Mouse (Mus musculus): ENCODE measurements at regions not wholly inside any gene's neighbourhood (a gene's known extent, or its start where the extent isn't known, plus 50 kb on each side); places are given as distances from the start of the nearest gene placed in this dataset.
A peak's percentile ranks its signal among the peaks of the same experiment; 100 is the strongest.

DNA sequence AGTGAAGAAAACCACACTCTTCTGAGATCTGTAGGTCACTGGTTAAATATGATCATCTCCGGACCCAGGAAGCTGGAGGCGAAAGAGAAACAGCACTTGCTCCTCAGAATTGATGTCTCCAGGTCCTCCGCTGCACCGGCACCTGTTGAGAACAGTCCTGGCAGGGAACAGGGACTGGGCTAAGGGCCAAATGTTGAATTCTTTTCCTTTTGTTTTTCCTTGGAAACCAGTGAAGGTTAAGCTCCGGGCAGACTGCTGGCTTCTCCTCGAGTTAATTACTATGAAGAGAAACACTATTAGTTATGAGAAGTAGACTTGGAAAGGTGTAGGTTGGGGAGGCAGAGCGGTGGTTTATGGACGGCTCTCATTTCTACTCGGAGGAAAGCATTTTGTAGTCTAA, 242.7 kb downstream of the Rngtt start:
- H3K9me3 ChIP-seq (replicated peaks; ENCODE audit: control insufficient read depth, insufficient read depth, low read length, poor library complexity, severe bottlenecking), result peaks cover 13% of the 10 kb centered on the region; the same call in 1 of the 2 replicates
- TF ChIP-seq CTCF (IDR thresholded peaks at IDR 0.05; ENCODE audit: low read depth, low read length) (no peak), POLR2A (IDR thresholded peaks at IDR 0.05; ENCODE audit: insufficient read depth, low read length) (no peak), EP300 (IDR thresholded peaks at IDR 0.05; ENCODE audit: insufficient read depth, low read depth, low read length) (no peak)
- H3K4me1 ChIP-seq (ENCODE audit: control insufficient read depth, insufficient read depth, low read length), result no peaks in the 10 kb centered on the region
- H3K27ac ChIP-seq (ENCODE audit: insufficient read depth, low read length), result no peak overlapping the region
- no peak overlapping the region for H3K4me3 ChIP-seq (ENCODE audit: low read depth, low read length)
- H3K36me3 ChIP-seq (ENCODE audit: control insufficient read depth, insufficient read depth, low read length, poor library complexity, severe bottlenecking), result no peaks in the 10 kb centered on the region
- no peak overlapping the region for H3K9ac ChIP-seq (ENCODE audit: low read depth, poor library complexity, severe bottlenecking)
- no peaks in the 10 kb centered on the region for H3K27me3 ChIP-seq (ENCODE audit: control insufficient read depth, insufficient read depth, low read length, poor library complexity, severe bottlenecking)

DNA sequence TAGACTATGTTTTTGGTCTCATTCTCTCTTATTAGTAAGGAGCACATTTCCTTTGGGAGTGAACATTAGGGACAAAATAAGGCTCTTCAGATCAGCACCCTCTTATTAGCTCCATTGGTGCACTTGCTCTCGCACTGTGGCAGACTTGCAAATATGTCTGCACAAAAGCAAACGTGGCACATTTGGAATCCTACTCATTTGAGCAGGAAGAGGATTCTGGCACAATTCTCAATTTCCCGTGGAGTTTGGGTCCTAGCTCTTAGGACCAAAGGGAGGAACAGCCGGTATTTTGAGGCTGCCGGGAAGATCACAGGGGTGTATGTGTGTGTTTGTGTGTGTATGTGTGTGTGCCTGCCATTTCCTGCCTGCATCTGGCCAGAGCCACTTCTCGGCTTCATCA, 244.5 kb downstream of the Rngtt start:
- Histone ChIP-seq H3K27ac (ENCODE audit: insufficient read depth, low read length) (no peak overlapping the region), H3K36me3 (ENCODE audit: control insufficient read depth, insufficient read depth, low read length, poor library complexity, severe bottlenecking) (no peaks in the 10 kb centered on the region), H3K4me3 (ENCODE audit: low read depth, low read length) (no peak overlapping the region), H3K27me3 (ENCODE audit: control insufficient read depth, insufficient read depth, low read length, poor library complexity, severe bottlenecking) (no peaks in the 10 kb centered on the region), H3K4me1 (ENCODE audit: control insufficient read depth, insufficient read depth, low read length) (no peaks in the 10 kb centered on the region), H3K9me3 (replicated peaks; ENCODE audit: control insufficient read depth, insufficient read depth, low read length, poor library complexity, severe bottlenecking) (peaks cover 13% of the 10 kb centered on the region; the same call in 1 of the 2 replicates), H3K9ac (ENCODE audit: low read depth, poor library complexity, severe bottlenecking) (no peak overlapping the region)
- TF ChIP-seq POLR2A (IDR thresholded peaks at IDR 0.05; ENCODE audit: insufficient read depth, low read length) (no peak), CTCF (IDR thresholded peaks at IDR 0.05; ENCODE audit: low read depth, low read length) (no peak), EP300 (IDR thresholded peaks at IDR 0.05; ENCODE audit: insufficient read depth, low read depth, low read length) (no peak)

DNA sequence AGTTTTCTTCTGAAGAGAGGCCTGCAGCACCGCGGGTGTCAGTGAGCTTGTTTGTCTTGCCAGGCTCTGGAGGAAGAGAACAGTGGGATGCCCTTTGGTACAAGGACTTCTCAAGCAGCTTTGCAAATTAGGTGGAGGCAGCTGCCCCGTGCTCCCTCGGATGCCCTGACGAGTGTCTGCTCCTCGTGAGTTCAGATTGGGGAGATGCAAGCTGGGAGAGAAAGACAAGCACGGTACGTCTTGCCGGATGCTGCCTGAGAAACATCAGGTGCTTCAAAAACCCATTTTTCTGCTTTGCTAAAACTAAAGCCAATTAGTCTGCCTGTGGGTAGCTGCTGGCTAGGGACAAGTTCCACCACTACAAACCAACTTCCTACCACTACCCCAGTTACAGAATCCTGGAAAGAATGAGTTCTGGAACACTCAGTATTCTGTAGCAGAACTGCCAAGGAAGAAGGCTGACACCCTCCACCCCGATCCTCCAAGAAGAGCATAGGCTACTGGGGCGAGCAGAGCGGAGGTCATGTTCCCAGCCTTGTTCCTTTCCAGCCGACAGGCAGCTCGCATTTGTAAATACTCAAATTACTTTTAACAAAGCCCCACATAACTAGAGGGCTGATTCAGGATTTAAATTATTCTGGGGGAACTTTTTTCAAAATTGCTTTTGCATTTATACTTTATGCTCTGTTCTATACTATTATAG, 245.3 kb downstream of the Rngtt start:
- no peaks in the 10 kb centered on the region for H3K27me3 ChIP-seq (ENCODE audit: control insufficient read depth, insufficient read depth, low read length, poor library complexity, severe bottlenecking)
- H3K9me3 ChIP-seq (replicated peaks; ENCODE audit: control insufficient read depth, insufficient read depth, low read length, poor library complexity, severe bottlenecking), result peaks cover 13% of the 10 kb centered on the region; the same call in 1 of the 2 replicates
- no peak overlapping the region for H3K4me3 ChIP-seq (ENCODE audit: low read depth, low read length)
- no peak overlapping the region for H3K9ac ChIP-seq (ENCODE audit: low read depth, poor library complexity, severe bottlenecking)
- H3K36me3 ChIP-seq (ENCODE audit: control insufficient read depth, insufficient read depth, low read length, poor library complexity, severe bottlenecking), result no peaks in the 10 kb centered on the region
- no peak for TF ChIP-seq CTCF (IDR thresholded peaks at IDR 0.05; ENCODE audit: low read depth, low read length)
- no peak for TF ChIP-seq POLR2A (IDR thresholded peaks at IDR 0.05; ENCODE audit: insufficient read depth, low read length)
- no peak for TF ChIP-seq EP300 (IDR thresholded peaks at IDR 0.05; ENCODE audit: insufficient read depth, low read depth, low read length)
- H3K4me1 ChIP-seq (ENCODE audit: control insufficient read depth, insufficient read depth, low read length), result no peaks in the 10 kb centered on the region
- no peak overlapping the region for H3K27ac ChIP-seq (ENCODE audit: insufficient read depth, low read length)

DNA sequence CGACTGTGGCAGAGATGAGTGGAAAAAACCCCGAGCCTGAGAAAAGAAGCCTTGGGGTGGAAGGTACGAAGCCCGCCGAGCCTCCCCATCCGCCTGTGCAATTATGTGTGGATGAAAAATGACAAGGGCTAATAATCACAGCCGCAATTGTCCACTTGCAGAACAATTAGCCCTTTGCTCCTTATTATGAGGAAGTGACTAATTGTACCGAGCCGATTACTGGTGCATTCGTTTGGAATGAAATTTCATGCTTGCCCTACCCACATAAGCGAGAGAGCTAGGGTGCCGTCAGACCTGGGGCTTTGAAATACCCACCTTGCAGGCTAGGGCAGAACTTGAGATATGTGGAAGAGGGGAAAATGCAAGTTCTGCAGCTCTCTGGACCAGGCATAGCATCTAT, 245.9 kb downstream of the Rngtt start:
- Histone ChIP-seq H3K9me3 (replicated peaks; ENCODE audit: control insufficient read depth, insufficient read depth, low read length, poor library complexity, severe bottlenecking) (peaks cover 10% of the 10 kb centered on the region; the same call in 1 of the 2 replicates), H3K9ac (ENCODE audit: low read depth, poor library complexity, severe bottlenecking) (no peak overlapping the region), H3K27ac (ENCODE audit: insufficient read depth, low read length) (no peak overlapping the region), H3K4me3 (ENCODE audit: low read depth, low read length) (no peak overlapping the region), H3K36me3 (ENCODE audit: control insufficient read depth, insufficient read depth, low read length, poor library complexity, severe bottlenecking) (no peaks in the 10 kb centered on the region), H3K27me3 (ENCODE audit: control insufficient read depth, insufficient read depth, low read length, poor library complexity, severe bottlenecking) (no peaks in the 10 kb centered on the region), H3K4me1 (ENCODE audit: control insufficient read depth, insufficient read depth, low read length) (no peaks in the 10 kb centered on the region)
- TF ChIP-seq POLR2A (IDR thresholded peaks at IDR 0.05; ENCODE audit: insufficient read depth, low read length), result no peak
- TF ChIP-seq CTCF (IDR thresholded peaks at IDR 0.05; ENCODE audit: low read depth, low read length), result no peak
- no peak for TF ChIP-seq EP300 (IDR thresholded peaks at IDR 0.05; ENCODE audit: insufficient read depth, low read depth, low read length)

DNA sequence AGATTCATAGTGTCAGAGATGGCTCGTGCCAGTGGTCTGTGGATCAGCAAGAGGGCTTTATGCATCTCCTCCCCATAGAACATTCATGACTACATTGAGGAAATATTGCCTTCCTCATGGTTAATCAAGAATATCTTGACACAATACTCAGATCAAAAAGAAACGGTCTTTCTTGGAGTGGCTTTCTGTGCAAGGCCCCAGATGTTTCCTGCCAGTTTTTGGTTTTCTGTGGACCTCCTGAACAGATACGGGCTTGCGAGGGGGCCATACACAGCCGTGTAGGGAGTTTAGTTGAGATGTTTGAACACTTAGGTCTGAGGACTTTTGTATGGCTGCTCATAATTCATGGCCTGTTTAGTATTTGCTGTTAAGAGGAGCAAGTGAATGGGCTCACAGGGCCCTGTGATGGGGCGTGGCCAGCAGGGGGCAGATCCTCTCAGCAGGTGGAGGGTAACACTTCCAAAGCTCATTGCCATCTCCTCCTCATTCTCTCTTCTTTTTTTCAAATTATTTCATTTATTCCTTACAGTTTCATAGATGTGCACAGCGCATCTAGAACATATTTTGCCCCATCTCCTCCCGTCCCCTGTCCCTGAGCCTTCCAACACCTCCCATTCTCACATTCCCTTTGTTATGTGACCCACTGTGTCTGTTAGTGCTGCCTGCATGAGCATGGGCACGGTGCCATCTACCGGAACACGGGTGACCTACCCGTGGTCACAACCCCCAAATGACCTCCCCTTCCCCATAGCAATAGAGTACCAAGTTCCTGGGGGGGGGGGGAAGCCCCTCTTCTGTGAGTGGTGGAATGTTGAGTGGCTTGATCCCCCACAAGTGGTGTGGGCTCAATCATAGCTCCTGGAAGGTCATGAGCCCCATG, 246.8 kb downstream of the Rngtt start:
- H3K36me3 ChIP-seq (ENCODE audit: control insufficient read depth, insufficient read depth, low read length, poor library complexity, severe bottlenecking), result no peaks in the 10 kb centered on the region
- no peaks in the 10 kb centered on the region for H3K27me3 ChIP-seq (ENCODE audit: control insufficient read depth, insufficient read depth, low read length, poor library complexity, severe bottlenecking)
- peak; percentile 48 for TF ChIP-seq CTCF (IDR thresholded peaks at IDR 0.05; ENCODE audit: low read depth, low read length)
- TF ChIP-seq POLR2A (IDR thresholded peaks at IDR 0.05; ENCODE audit: insufficient read depth, low read length), result no peak
- no peaks in the 10 kb centered on the region for H3K4me1 ChIP-seq (ENCODE audit: control insufficient read depth, insufficient read depth, low read length)
- no peak overlapping the region for H3K27ac ChIP-seq (ENCODE audit: insufficient read depth, low read length)
- H3K4me3 ChIP-seq (ENCODE audit: low read depth, low read length), result no peak overlapping the region
- no peak overlapping the region for H3K9ac ChIP-seq (ENCODE audit: low read depth, poor library complexity, severe bottlenecking)
- peaks cover 4% of the 10 kb centered on the region; the same call in 1 of the 2 replicates for H3K9me3 ChIP-seq (replicated peaks; ENCODE audit: control insufficient read depth, insufficient read depth, low read length, poor library complexity, severe bottlenecking)

DNA sequence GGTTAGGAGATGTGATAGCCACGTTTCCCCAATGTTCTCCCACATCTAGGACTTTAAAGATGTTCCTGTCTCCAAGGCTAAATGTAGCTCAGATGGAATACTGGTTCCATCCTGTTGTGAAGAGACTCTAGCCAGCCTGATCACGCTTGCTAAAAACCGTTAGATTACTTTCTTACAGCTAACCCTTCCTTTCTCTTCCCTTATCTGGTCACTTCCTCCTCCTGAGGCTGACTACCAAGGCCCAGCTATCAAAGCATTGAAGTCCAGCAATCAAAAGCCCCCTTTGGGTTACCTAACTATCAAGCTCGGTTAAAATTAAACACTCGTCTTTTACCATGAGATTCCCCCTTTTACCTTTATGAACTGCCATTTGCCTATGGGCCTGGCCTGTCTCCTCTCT, 260.2 kb downstream of the Rngtt start:
- TF ChIP-seq POLR2A (IDR thresholded peaks at IDR 0.05; ENCODE audit: insufficient read depth, low read length) (no peak), CTCF (IDR thresholded peaks at IDR 0.05; ENCODE audit: low read depth, low read length) (no peak), EP300 (IDR thresholded peaks at IDR 0.05; ENCODE audit: insufficient read depth, low read depth, low read length) (no peak)
- no peaks in the 10 kb centered on the region for H3K36me3 ChIP-seq (ENCODE audit: control insufficient read depth, insufficient read depth, low read length, poor library complexity, severe bottlenecking)
- no peak overlapping the region for H3K4me3 ChIP-seq (ENCODE audit: low read depth, low read length)
- no peak overlapping the region for H3K27ac ChIP-seq (ENCODE audit: insufficient read depth, low read length)
- no peaks in the 10 kb centered on the region for H3K4me1 ChIP-seq (ENCODE audit: control insufficient read depth, insufficient read depth, low read length)
- H3K27me3 ChIP-seq (ENCODE audit: control insufficient read depth, insufficient read depth, low read length, poor library complexity, severe bottlenecking), result no peaks in the 10 kb centered on the region
- H3K9ac ChIP-seq (ENCODE audit: low read depth, poor library complexity, severe bottlenecking), result no peak overlapping the region
- 0 out of 2 replicates have a peak, but pooled peaks cover 4% of the 10 kb centered on the region for H3K9me3 ChIP-seq (replicated peaks; ENCODE audit: control insufficient read depth, insufficient read depth, low read length, poor library complexity, severe bottlenecking)
